Mouse (Mus musculus): ENCODE results near the gene Ralgds.

Gene Ralgds

DNA sequence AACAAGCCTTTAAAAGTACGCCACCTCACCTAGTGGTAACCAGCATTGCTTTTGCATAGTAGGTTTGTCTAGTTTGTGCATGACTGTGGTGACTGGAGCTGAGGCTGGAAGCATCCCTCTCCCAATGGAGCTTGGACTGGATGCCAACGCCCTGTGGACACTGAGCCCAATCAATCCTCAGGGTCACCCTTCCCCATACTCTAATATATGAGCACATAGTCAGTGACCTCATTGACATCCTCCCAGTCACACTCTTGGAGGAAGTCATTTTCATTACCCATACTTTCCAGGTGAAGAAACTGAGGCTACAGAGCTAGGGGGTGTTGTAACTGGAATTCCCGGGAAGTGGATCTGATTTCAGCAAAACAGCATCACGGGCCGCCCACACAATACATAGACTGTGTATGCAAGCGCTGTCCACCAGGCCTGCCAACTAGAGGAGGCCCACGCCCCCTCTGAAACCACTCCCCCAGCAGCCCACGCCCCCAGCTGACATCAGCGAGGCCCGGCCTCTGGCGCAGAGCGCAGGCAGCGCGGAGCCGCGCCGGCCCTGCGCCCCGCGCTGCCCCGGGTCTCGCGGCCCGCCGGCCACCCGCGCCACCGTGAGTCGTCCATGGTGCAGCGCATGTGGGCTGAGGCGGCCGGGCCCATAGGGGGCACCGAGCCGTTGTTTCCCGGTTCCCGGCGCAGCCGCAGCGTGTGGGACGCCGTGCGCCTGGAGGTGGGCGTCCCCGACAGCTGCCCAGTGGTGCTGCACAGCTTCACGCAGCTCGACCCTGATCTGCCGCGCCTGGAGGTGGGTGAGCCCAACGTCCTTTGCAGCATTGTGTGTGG is 20.2 kb downstream of the Ralgds start:
- in situ Hi-C loops (cut with MboI, MseI), result no loop called here

GRCm38 (mm10) chr2:28533901-28534435 is 21.0 kb downstream of the Ralgds start:
- in situ Hi-C loops (cut with MboI, MseI), result no loop called here

- in situ Hi-C loops (cut with MboI, MseI), result no loop called here
Measured at GRCm38 (mm10) chr2:28534436-28535262, 21.7 kb downstream of the Ralgds start.

DNA sequence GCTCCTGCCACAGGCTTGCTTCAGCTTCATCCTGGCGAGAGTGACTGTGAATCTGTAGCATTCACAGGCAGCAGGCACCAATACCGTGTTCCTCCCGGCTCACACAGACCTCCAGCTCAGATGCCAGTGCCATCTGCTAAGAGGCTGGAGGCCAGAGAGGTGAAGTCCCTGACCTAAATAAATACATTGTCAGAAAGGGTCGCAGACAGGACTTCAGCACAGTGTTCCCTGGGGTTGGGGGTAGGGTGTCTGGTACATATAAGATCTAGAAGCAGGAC is 22.3 kb downstream of the Ralgds start:
- in situ Hi-C loops (cut with MboI, MseI), result no loop called here

GRCm38 (mm10) chr2:28535650-28536049 is 22.7 kb downstream of the Ralgds start:
- in situ Hi-C loops (cut with MboI, MseI), result no loop called here

DNA sequence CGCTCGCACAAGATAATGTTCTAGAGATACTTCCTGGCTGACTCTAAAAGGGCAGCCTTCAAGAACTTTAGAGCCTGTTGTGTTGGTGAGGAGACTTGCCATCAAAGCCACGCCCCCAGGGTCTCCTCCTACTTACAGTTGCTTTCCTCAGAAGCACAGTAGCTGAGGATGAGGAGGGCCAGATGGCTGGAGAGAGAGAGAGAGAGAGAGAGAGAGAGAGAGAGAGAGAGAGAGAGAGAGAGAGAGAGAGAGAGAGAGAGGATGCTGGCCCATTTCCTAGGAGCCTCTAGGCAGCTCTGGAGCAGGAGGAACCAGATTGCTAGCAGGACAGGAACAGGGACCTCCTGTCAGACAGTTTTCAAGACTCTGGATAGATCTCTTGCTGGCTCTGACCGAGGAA is 23.2 kb downstream of the Ralgds start:
- in situ Hi-C loops (cut with MboI, MseI), result no loop called here

DNA sequence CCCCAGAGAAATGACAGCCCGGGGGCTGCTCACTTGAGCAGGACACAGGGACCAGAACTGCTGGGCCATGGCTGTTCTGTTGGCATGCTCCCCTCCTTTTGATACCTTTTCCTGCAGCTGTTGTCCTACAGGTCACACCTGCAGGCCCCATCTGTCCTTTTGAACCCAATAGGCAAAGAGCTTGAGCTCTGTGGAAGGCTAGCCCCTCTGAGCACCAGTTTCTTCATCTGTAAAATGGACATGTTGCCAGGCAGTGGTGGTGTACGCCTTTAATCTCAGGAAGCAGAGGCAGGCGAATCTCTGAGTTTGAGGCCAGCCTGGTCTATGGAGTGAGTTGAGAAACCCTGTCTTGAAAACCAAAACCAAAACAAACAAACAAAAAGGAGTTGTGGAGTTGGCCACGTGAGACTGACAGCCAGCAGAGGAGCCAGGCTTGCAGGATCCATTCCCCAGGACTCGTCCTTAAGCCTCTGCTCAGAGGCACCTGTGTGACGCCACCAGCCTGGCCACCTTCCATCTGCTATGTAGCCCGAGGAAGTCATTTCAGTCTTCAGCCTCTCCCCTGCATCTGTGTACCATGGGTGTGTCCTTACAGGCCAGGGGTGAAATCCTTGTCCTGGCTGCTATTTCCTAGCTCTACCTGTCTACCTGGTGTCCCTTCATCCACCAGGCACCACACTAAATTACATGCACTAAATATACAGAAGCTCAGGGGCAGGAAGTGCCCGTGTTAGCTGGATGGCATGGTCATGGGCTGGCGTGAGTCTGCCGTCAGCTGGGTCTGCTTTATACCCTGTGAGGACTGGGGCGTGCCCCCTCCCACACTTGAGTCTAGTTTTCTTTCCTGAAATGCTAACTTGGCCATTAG is 24.1 kb downstream of the Ralgds start:
- in situ Hi-C loops (cut with MboI, MseI), result no loop called here

DNA sequence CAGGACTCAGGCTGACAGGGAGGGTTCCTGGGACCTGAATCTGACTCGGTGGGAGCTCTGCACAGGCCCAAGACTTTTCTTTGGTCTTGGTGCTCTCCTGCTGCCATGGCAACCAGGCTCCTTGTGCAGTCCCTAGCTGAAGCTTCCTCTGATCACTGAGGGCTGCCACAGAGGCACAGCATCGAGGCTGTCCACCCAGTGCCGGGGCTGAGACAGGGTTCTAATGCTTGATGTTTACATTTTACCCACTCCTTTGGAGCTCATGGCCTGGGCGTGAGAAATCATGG is 24.7 kb downstream of the Ralgds start:
- in situ Hi-C loops (cut with MboI, MseI), result no loop called here

GRCm38 (mm10) chr2:28537995-28538816 is 25.3 kb downstream of the Ralgds start:
- in situ Hi-C loops (cut with MboI, MseI), result no loop called here

DNA sequence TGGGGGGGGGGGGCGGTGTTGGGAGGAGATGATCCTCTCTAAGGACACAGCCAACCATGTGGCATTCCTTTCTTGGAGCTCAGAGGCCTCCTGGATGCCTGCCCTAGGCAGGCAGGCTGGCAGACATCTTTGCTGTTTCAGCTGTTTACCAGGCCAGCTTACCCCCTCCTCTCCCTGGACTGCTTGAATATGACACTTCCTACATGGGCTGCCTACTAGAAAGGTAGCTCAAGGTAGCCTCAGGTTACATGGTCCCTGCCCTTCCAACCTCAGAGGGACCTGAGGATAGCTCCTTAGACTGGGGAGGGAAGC is 25.8 kb downstream of the Ralgds start:
- in situ Hi-C loops (cut with MboI, MseI), result no loop called here

DNA sequence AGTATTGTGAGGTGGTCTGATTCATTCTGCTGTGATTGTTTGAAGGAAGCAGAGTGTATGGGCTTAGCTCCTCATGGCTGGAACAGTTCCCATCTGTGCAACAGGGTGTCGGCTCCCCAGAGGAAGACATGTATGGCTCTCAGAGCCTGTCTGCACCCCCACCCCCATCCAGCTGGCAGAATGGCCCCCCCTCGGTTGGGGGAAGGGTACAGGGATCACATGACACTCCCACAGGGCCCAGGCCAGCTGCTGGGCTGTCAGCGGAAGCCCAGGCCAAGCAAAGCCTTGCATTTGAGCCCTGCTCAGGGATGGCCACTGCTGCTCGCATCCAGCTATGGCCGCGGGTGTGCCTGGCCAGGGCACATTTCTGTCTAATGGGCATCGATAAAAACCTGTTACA is 26.3 kb downstream of the Ralgds start:
- in situ Hi-C loops (cut with MboI, MseI), result no loop called here

DNA sequence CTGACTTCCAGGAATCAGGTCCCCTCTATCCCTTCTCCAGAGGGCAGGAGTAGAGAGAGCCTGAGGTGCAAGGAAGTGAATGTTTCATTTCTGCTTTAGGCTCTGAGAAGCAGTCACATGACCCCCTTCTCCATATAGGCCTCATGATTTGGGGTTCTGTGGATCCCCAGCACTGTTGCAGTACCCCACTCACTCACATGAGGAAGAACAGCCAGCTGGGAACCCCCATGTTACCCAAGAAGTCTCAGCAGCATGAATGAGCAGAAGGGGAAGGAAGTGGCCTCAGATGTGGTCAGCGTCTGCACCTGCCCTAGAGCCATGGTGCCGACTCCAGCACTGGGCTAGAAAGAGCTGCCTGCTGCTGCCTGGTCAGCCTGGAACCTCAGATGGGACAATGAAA is 27.0 kb downstream of the Ralgds start:
- in situ Hi-C loops (cut with MboI, MseI), result no loop called here

DNA sequence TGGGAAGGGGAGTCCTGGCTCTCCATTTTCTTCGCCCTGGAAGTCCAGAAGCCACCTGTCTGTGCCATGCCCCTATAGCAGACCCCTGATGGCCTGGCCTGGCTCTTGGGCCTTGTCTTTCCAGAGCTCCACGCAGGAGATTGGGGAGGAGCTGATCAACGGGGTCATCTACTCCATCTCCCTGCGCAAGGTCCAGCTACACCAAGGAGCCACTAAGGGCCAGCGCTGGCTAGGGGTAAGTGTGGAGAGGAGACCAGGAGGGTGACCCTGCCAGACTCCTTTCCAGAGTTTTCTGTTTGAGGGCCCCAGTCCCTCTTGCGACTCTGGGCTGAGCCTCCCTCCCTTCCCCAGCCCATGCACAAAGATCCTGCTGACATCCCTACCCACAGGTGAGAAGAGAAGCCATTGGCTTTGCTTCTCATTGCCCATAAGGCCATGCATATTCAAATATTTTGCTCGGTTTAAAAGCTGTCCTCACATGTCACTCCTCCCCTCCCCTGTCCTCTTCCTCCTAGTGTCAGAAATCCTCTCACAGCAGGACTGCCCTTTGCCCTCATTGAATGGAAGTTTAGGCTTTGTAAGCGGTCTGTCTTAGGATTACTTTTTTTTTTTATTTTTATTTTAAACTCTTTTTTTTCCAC is 27.8 kb downstream of the Ralgds start:
- in situ Hi-C loops (cut with MboI, MseI), result no loop called here

DNA sequence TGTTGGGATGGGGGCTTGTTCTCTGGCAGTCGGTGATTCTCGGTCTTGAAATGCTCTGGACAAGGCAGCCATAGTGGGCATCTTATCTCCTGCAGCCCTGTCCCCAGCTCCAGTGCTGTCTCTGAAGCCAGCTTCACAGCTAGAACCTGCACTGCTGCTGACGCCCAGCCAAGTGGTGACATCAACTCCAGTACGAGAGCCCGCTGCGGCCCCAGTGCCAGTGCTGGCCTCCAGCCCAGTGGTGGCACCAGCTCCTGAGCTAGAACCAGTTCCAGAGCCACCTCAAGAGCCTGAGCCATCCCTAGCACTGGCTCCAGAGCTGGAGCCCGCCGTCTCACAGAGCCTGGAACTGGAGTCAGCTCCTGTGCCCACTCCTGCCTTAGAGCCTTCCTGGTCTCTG is 31.0 kb downstream of the Ralgds start:
- in situ Hi-C loops (cut with MboI, MseI), result no loop called here

- in situ Hi-C loops (cut with MboI, MseI), result loop anchor here (5.0 kb wide), 1 partner anchor 34 kb away; the partner anchor contains the start of gene Ralgds (in 2 of the 2)
Measured at GRCm38 (mm10) chr2:28545976-28546375, 33.1 kb downstream of the Ralgds start.

- in situ Hi-C loops (cut with MboI, MseI), result loop anchor here (5.0 kb wide), 1 partner anchor 34 kb away; the partner anchor contains the start of gene Ralgds (in 2 of the 2)
Measured at GRCm38 (mm10) chr2:28546560-28546959, 33.6 kb downstream of the Ralgds start.

DNA sequence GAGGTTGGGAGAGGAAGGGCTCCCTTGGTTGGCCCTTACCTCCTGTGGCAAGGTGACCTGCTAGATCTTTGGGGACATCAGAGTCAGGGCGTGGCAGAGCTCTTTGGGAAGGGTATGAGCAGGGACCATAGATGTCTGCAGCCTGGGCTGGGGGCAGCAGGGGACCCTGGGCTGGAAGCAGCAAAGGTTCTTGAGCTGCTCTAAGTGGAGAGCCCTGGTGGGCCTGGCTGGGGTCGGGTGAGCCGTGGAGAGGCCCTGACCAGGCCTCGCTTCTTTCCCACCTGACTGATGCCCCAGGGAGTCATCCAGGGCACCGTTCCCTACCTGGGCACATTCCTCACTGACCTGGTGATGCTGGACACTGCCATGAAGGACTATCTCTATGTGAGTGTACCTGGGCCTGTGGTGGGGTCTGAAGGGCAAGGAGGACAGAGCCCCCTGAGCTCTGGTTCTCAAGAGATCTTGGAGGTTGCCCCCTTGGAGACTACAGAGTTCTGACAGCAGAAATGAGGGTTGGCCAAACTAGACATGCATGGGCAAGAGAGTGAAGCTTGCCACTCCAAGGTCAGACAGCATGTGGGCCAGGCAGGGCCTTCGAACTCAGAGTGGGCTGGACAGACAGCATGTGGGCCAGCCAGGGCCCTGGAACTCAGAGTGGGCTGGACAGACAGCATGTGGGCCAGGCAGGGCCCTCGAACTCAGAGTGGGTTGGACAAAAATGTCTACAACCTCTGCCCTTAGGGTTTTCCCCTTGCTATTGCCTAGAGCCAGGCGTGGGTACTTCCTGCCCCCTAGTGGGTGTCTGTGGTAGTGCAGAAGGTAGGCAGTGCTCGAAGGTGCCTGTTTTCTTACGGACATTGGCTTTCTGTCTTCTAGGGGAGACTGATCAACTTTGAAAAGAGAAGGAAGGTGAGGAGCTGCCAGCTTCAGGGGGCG is 34.6 kb downstream of the Ralgds start:
- in situ Hi-C loops (cut with MboI, MseI), result loop anchor here (5.0 kb wide), 1 partner anchor 35 kb away; the partner anchor contains the start of gene Ralgds (in 2 of the 2)

DNA sequence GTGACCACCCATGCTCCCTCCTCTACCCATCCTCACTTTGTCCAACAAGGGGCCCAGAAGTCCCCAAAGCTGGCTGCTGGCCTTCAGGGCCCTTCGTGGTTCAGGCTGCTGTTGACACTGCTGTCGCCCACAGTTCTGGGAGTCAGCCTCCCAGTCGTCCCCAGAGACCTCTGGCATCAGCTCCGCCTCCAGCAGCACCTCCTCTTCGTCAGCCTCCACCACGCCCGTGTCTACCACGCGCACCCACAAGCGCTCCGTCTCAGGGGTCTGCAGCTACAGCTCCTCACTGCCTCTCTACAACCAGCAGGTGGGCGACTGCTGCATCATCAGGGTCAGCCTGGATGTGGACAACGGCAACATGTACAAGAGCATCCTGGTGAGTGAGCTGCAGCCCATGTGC is 36.2 kb downstream of the Ralgds start:
- in situ Hi-C loops (cut with MboI, MseI), result loop anchor here (5.0 kb wide), 1 partner anchor 37 kb away; the partner anchor contains the start of gene Ralgds (in 2 of the 2)

DNA sequence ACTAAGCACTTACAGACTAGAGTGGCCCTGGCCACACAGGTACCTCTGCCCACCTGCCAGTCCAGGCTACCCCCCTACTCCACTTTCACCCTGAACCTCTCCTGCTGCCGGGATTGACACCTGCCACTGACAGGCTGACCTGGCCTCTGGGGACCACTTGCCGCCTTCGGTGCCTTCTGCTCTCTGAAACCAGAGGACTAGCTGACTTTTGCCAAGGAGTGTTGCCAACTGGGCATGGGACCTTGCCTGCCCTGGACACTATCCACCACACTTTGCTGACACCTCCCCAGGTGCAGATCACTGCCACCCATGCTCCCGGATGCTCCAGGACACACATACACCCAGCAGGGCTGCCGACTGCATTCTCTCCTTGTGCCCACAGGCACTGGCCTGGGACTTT is 39.4 kb downstream of the Ralgds start:
- in situ Hi-C loops (cut with MboI, MseI), result loop anchor here in 1 of 2 experiments (10.0 kb wide), 1 partner anchor 348 kb away; no protein-coding TSS in a partner anchor
